Mouse (Mus musculus): ENCODE results near the gene Krtap9-3.

DNA sequence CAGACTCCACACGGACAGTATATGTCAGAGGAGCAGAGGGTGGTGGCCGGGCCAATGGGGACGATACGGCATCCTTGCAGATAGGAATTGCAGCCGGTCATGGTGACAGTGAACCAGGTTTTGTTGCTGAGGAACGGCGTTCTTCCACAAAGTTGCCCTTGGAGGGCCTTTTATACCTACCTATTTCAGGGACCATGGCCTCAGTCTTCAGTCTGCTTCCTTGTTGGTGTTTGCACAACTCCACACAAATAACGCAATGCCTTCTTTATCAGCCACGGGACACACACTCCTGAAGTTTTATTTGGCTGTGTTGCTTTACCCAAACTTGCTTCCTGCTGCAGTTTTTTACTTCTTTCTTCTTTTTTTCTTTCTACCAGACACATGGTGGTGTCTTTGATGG lies 38.5 kb downstream of the Krtap9-3 start, which contains the start of gene Gm11939:
- no peak for TF ChIP-seq POLR2A (IDR thresholded peaks at IDR 0.05; ENCODE audit: control insufficient read depth, low read depth, low read length)
- TF ChIP-seq CTCF (IDR thresholded peaks at IDR 0.05; ENCODE audit: control insufficient read depth, insufficient read depth, insufficient replicate concordance, low read depth, low read length), result no peak
